Mouse (Mus musculus): ENCODE data around the gene Slc26a10. TPM values are rescaled to one million over a fixed set of nuclear protein-coding genes. Genes with fewer than 3 reads are reported as not detected.

Slc26a10 gene
- polyA plus RNA-seq, 1 experiment from 2014 or later, result 0.52 TPM

GRCm38 (mm10) chr10:127188079-127188453, 7.6 kb upstream of the Slc26a10 start:
- no peak for ATAC-seq
- no peak overlapping the region for H3K27ac ChIP-seq (ENCODE audit: low read depth, low read length)
- no peaks in the 10 kb centered on the region for H3K9me3 ChIP-seq (ENCODE audit: control insufficient read depth)
- peak overlapping the region; percentile 57 for H3K4me3 ChIP-seq (ENCODE audit: low read depth, low read length)
- no peaks in the 10 kb centered on the region for H3K4me1 ChIP-seq (replicated peaks; ENCODE audit: control insufficient read depth, insufficient read depth, low read length)
- WGBS, result 4% methylated on average over 17 of the region's 21 CpGs
- H3K9ac ChIP-seq (ENCODE audit: low read depth, low read length), result peak overlapping the region; percentile 55
- TF ChIP-seq CTCF (IDR thresholded peaks at IDR 0.05; ENCODE audit: low read depth), result no peak
- peak overlapping the region; percentile 81 for H3K4me2 ChIP-seq (replicated peaks; ENCODE audit: low read depth)
- H3K27me3 ChIP-seq (replicated peaks; ENCODE audit: control insufficient read depth, insufficient read depth, low read length), result peaks cover 32% of the 10 kb centered on the region
- H3K36me3 ChIP-seq (ENCODE audit: control insufficient read depth, insufficient read depth), result peaks cover 12% of the 10 kb centered on the region; the same call in 1 of the 2 replicates

GRCm38 (mm10) chr10:127187371-127188078, 7.1 kb upstream of the Slc26a10 start:
- peaks cover 35% of the 10 kb centered on the region for H3K27me3 ChIP-seq (replicated peaks; ENCODE audit: control insufficient read depth, insufficient read depth, low read length)
- TF ChIP-seq CTCF (IDR thresholded peaks at IDR 0.05; ENCODE audit: low read depth), result no peak
- H3K27ac ChIP-seq (ENCODE audit: low read depth, low read length), result no peak overlapping the region
- H3K4me1 ChIP-seq (replicated peaks; ENCODE audit: control insufficient read depth, insufficient read depth, low read length), result no peaks in the 10 kb centered on the region
- H3K4me3 ChIP-seq (ENCODE audit: low read depth, low read length), result peak overlapping the region; percentile 57; the same call in 1 of the 2 replicates
- H3K4me2 ChIP-seq (replicated peaks; ENCODE audit: low read depth), result peak overlapping the region; percentile 81
- no peak for ATAC-seq
- no peaks in the 10 kb centered on the region for H3K9me3 ChIP-seq (ENCODE audit: control insufficient read depth)
- WGBS, result 59% methylated on average over 10 of the region's 10 CpGs
- H3K36me3 ChIP-seq (ENCODE audit: control insufficient read depth, insufficient read depth), result peaks cover 6% of the 10 kb centered on the region; the same call in 1 of the 2 replicates
- no peak overlapping the region for H3K9ac ChIP-seq (ENCODE audit: low read depth, low read length)

GRCm38 (mm10) chr10:127186451-127186850, 6.0 kb upstream of the Slc26a10 start:
- Histone ChIP-seq H3K4me3 (ENCODE audit: low read depth, low read length) (no peak overlapping the region), H3K27me3 (replicated peaks; ENCODE audit: control insufficient read depth, insufficient read depth, low read length) (peaks cover 41% of the 10 kb centered on the region), H3K9ac (ENCODE audit: low read depth, low read length) (no peak overlapping the region), H3K9me3 (ENCODE audit: control insufficient read depth) (no peaks in the 10 kb centered on the region), H3K36me3 (ENCODE audit: control insufficient read depth, insufficient read depth) (peaks cover 5% of the 10 kb centered on the region; the same call in 1 of the 2 replicates), H3K4me1 (replicated peaks; ENCODE audit: control insufficient read depth, insufficient read depth, low read length) (no peaks in the 10 kb centered on the region), H3K4me2 (replicated peaks; ENCODE audit: low read depth) (no peak overlapping the region), H3K27ac (ENCODE audit: low read depth, low read length) (no peak overlapping the region)
- WGBS, result 86% methylated on average over 1 of the region's 1 CpGs
- peak; percentile 59 for TF ChIP-seq CTCF (IDR thresholded peaks at IDR 0.05; ENCODE audit: low read depth)
- ATAC-seq, result no peak

DNA sequence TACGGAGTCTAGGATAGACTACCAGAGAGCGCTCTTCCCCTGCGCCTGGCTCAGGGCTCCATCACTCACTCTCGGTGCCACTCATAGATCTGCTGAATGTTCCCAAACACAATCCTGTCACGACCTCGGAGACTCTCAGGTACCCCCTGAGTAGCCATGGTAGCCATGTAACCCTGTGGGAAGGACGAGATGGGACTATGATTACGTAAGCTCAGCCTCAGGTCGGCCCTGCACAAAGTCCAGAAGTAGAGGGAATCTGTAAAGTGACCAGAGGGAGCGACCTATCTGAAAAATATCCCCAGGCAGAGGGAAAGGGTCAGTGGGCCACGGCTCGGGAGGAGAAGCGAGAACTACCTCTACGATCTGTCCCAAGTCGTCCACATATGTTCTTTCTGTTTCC, 5.1 kb upstream of the Slc26a10 start:
- no peak for TF ChIP-seq CTCF (IDR thresholded peaks at IDR 0.05; ENCODE audit: low read depth)
- no peak overlapping the region for H3K4me2 ChIP-seq (replicated peaks; ENCODE audit: low read depth)
- WGBS, result 82% methylated on average over 15 of the region's 15 CpGs

GRCm38 (mm10) chr10:127185101-127185500, 4.7 kb upstream of the Slc26a10 start:
- WGBS, result 74% methylated on average over 9 of the region's 9 CpGs

More for the DNA sequence above, 5.1 kb upstream of the Slc26a10 start:
- H3K4me1 ChIP-seq (replicated peaks; ENCODE audit: control insufficient read depth, insufficient read depth, low read length), result no peaks in the 10 kb centered on the region
- no peak overlapping the region for H3K27ac ChIP-seq (ENCODE audit: low read depth, low read length)
- no peaks in the 10 kb centered on the region for H3K9me3 ChIP-seq (ENCODE audit: control insufficient read depth)
- no peak overlapping the region for H3K9ac ChIP-seq (ENCODE audit: low read depth, low read length)
- H3K4me3 ChIP-seq (ENCODE audit: low read depth, low read length), result no peak overlapping the region
- no peak for ATAC-seq
- H3K27me3 ChIP-seq (replicated peaks; ENCODE audit: control insufficient read depth, insufficient read depth, low read length), result peaks cover 50% of the 10 kb centered on the region
- peaks cover 5% of the 10 kb centered on the region; the same call in 1 of the 2 replicates for H3K36me3 ChIP-seq (ENCODE audit: control insufficient read depth, insufficient read depth)

GRCm38 (mm10) chr10:127183759-127184158, 3.3 kb upstream of the Slc26a10 start:
- no peak overlapping the region for H3K27ac ChIP-seq (ENCODE audit: low read depth, low read length)
- H3K9ac ChIP-seq (ENCODE audit: low read depth, low read length), result no peak overlapping the region
- peak overlapping the region; percentile 40 for H3K4me2 ChIP-seq (replicated peaks; ENCODE audit: low read depth)
- H3K36me3 ChIP-seq (ENCODE audit: control insufficient read depth, insufficient read depth), result peaks cover 5% of the 10 kb centered on the region; the same call in 1 of the 2 replicates
- no peak for TF ChIP-seq CTCF (IDR thresholded peaks at IDR 0.05; ENCODE audit: low read depth)
- H3K9me3 ChIP-seq (ENCODE audit: control insufficient read depth), result no peaks in the 10 kb centered on the region
- ATAC-seq, result 0 out of 2 replicates have a peak, but pooled peaks have one; percentile 24
- 11% methylated on average over 20 of the region's 20 CpGs for WGBS
- no peaks in the 10 kb centered on the region for H3K4me1 ChIP-seq (replicated peaks; ENCODE audit: control insufficient read depth, insufficient read depth, low read length)
- peak overlapping the region; percentile 5; the same call in 1 of the 2 replicates for H3K4me3 ChIP-seq (ENCODE audit: low read depth, low read length)
- H3K27me3 ChIP-seq (replicated peaks; ENCODE audit: control insufficient read depth, insufficient read depth, low read length), result peaks cover 64% of the 10 kb centered on the region

More at GRCm38 (mm10) chr10:127185101-127185500, 4.7 kb upstream of the Slc26a10 start:
- Histone ChIP-seq H3K4me1 (replicated peaks; ENCODE audit: control insufficient read depth, insufficient read depth, low read length) (no peaks in the 10 kb centered on the region), H3K9me3 (ENCODE audit: control insufficient read depth) (no peaks in the 10 kb centered on the region), H3K27me3 (replicated peaks; ENCODE audit: control insufficient read depth, insufficient read depth, low read length) (peaks cover 54% of the 10 kb centered on the region), H3K4me2 (replicated peaks; ENCODE audit: low read depth) (no peak overlapping the region), H3K27ac (ENCODE audit: low read depth, low read length) (no peak overlapping the region), H3K4me3 (ENCODE audit: low read depth, low read length) (no peak overlapping the region), H3K9ac (ENCODE audit: low read depth, low read length) (no peak overlapping the region), H3K36me3 (ENCODE audit: control insufficient read depth, insufficient read depth) (peaks cover 5% of the 10 kb centered on the region; the same call in 1 of the 2 replicates)
- no peak for ATAC-seq
- no peak for TF ChIP-seq CTCF (IDR thresholded peaks at IDR 0.05; ENCODE audit: low read depth)
